Mouse (Mus musculus) brain, adult 2 months (tissue): ENCODE data around the gene Rspo3.
A peak's percentile ranks its signal among the peaks of the same experiment; 100 is the strongest.

Experiments used
- DNase-seq: peaks from one replicate; pipeline ENCODE4 v3.0.0; 2011; ENCODE audit warnings: low read depth, low spot score

Gene Rspo3

GRCm38 (mm10) chr10:29441297-29441696 is 94.4 kb downstream of the Rspo3 start:
- DNase-seq, result no peak

GRCm38 (mm10) chr10:29432935-29433453 is 102.7 kb downstream of the Rspo3 start:
- peak; percentile 65 for DNase-seq

GRCm38 (mm10) chr10:29426660-29427059 is 109.0 kb downstream of the Rspo3 start:
- no peak for DNase-seq

GRCm38 (mm10) chr10:29424571-29424970 is 111.1 kb downstream of the Rspo3 start:
- DNase-seq, result peak; percentile 40

- DNase-seq, result no peak
These were observed 121.3 kb downstream of the Rspo3 start for GRCm38 (mm10) chr10:29414361-29414760.

GRCm38 (mm10) chr10:29402656-29403268 is 132.9 kb downstream of the Rspo3 start:
- no peak for DNase-seq
